Mouse (Mus musculus): Measurements from ENCODE around the gene Trim67. TPM values are rescaled to one million over a fixed set of nuclear protein-coding genes. Genes with fewer than 3 reads are reported as not detected.

Gene Trim67
- total RNA-seq, 2 experiments from 2014 or later: 0.06 to 0.10 TPM

DNA sequence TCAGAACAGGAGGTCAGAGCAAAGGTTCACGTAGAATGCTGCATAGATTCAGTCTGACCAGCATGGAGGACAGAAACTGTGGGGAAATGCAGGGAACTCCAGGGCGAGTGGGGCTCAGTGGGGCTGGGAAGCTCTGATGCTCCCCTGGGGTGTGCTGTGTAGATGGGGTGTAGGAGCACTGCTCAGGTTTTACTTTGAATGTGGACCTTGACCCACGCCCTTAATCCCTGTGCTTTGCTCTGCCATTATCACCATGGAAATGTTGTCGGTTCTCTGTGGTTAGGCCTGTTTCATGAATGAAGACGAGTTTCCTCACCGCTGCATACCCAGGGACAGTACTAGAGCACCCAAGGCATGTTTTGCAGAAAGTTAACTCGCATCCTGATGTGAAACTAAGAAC, 78.6 kb downstream of the Trim67 start:
- Histone ChIP-seq H3K27ac (no peak overlapping the region), H3K4me3 (no peak overlapping the region)
- intact Hi-C loops (cut with DNase I): no loop called here
- no peak for DNase-seq
- no peak for TF ChIP-seq CTCF (IDR thresholded peaks at IDR 0.05)

GRCm38 (mm10) chr8:124872081-124872480, 79.2 kb downstream of the Trim67 start:
- intact Hi-C loops (cut with DNase I): no loop called here
- Histone ChIP-seq H3K27ac (no peak overlapping the region), H3K4me3 (no peak overlapping the region)
- DNase-seq: no peak
- TF ChIP-seq CTCF (IDR thresholded peaks at IDR 0.05): no peak

DNA sequence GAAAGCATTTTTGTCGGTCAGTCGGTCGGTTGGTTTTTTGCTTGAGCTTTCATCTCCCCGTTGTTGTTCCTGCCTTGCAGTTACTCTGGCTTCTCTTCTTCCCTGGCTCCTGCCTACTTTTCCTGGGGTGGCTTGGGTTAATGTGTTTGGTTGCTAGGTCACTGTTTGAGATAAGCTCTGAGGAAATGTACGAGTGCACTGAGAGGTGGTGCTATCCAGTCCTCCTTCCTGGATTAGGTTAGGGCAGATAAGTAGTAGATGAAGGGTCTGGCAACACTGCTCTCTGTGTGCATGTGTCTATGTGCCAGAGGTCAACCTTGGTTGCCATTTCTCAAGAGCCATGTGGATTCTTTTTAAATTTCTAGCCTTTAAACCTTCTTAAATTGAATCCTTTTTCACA, 79.8 kb downstream of the Trim67 start:
- TF ChIP-seq CTCF (IDR thresholded peaks at IDR 0.05): no peak

DNA sequence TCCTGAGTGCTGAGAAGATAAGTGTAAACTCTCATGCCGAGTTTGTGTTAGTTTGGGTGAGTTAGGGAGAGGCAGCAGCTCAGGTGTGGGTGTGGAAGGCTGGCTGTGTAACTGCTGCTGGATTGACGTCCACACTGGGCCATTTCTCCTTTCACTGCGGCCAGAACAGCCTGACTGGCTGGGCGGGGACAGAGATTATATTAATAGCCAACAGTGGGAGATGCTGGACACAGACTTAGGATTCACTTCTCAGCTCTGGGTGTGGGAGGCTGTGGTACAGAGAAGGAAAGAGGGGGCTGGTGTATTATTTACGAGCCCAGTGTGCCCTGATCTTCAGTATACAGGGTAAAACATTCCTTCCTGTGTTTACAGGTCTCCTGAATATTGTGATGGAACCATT, 85.2 kb downstream of the Trim67 start:
- H3K4me3 ChIP-seq: no peak overlapping the region
- no peak overlapping the region for H3K27ac ChIP-seq
- intact Hi-C loops (cut with DNase I): no loop called here
- DNase-seq: no peak
- no peak for TF ChIP-seq CTCF (IDR thresholded peaks at IDR 0.05)

More for the DNA sequence above, 79.8 kb downstream of the Trim67 start:
- no peak overlapping the region for H3K4me3 ChIP-seq
- no peak for DNase-seq
- no peak overlapping the region for H3K27ac ChIP-seq
- intact Hi-C loops (cut with DNase I): no loop called here

GRCm38 (mm10) chr8:124878946-124879526, 86.1 kb downstream of the Trim67 start:
- Histone ChIP-seq H3K27ac (no peak overlapping the region), H3K4me3 (no peak overlapping the region)
- intact Hi-C loops (cut with DNase I): no loop called here
- no peak for TF ChIP-seq CTCF (IDR thresholded peaks at IDR 0.05)
- DNase-seq: no peak

Other genes starting within 250 kb of the Trim67 start
- 10 to 100 TPM; 12.0 to 18.0 TPM for gene Agt, start 223.4 kb upstream of the Trim67 start, total RNA-seq (2021)
- not detected for gene Capn9, start 217.0 kb upstream of the Trim67 start, total RNA-seq (2021)
- 10 to 100 TPM; 10.4 to 17.3 TPM for gene 2310022B05Rik, start 129.7 kb upstream of the Trim67 start, total RNA-seq (2021)
- gene Ttc13, start 71.1 kb upstream of the Trim67 start, total RNA-seq (2021): 10 to 100 TPM; 19.3 to 20.8 TPM
- gene Arv1, start 71.0 kb upstream of the Trim67 start, total RNA-seq (2021): 1 to 10 TPM; 2.9 to 3.5 TPM
- 1 to 10 TPM in 1 of 2 experiments, under 1 TPM in 1; 0.54 to 1.2 TPM for gene Fam89a, start 41.3 kb upstream of the Trim67 start, total RNA-seq (2021)
- 100 to 1,000 TPM; 157 to 173 TPM for gene Gnpat, start 69.9 kb downstream of the Trim67 start, total RNA-seq (2021)
- 10 to 100 TPM; 29.7 to 34.0 TPM for gene 2810004N23Rik, start 70.0 kb downstream of the Trim67 start, total RNA-seq (2021)
- 1 to 10 TPM; 7.6 to 7.8 TPM for gene Exoc8, start 104.6 kb downstream of the Trim67 start, total RNA-seq (2021)
- 1 to 10 TPM; 6.7 to 7.5 TPM for gene Sprtn, start 104.8 kb downstream of the Trim67 start, total RNA-seq (2021)
- 100 to 1,000 TPM; 159 to 192 TPM for gene Egln1, start 156.2 kb downstream of the Trim67 start, total RNA-seq (2021)
- gene Tsnax, start 219.9 kb downstream of the Trim67 start, total RNA-seq (2021): 10 to 100 TPM; 74.2 to 82.9 TPM

Data from gastrocnemius, adult 2 months (tissue).